Mouse (Mus musculus): Measurements from ENCODE around the gene Cr2. TPM values are rescaled to one million over a fixed set of nuclear protein-coding genes. Genes with fewer than 3 reads are reported as not detected.
A peak's percentile ranks its signal among the peaks of the same experiment; 100 is the strongest.

Cr2 gene
- polyA plus RNA-seq, 1 experiment from 2014 or later = 0.09 TPM

GRCm38 (mm10) chr1:195130479-195130878 is 46.0 kb downstream of the Cr2 start:
- peak; percentile 55; the same call in 1 of the 2 replicates for ATAC-seq (replicated peaks; ENCODE audit: insufficient number of reproducible peaks, low FRiP score, low TSS enrichment)
- H3K27ac ChIP-seq (ENCODE audit: low read depth, low read length) = peak overlapping the region; percentile 99; the same call in 1 of the 2 replicates
- WGBS (ENCODE audit: insufficient replicate concordance) = 16% methylated on average over 2 of the region's 2 CpGs

GRCm38 (mm10) chr1:195129867-195130266 is 46.6 kb downstream of the Cr2 start:
- Histone ChIP-seq H3K4me2 (peak overlapping the region; percentile 45), H3K27me3 (ENCODE audit: control insufficient read depth, insufficient read depth, low read length) (no peaks in the 10 kb centered on the region), H3K4me3 (ENCODE audit: low read depth, low read length) (peak overlapping the region; percentile 19; the same call in 1 of the 2 replicates), H3K9me3 (replicated peaks; ENCODE audit: control insufficient read depth, low read length) (no peaks in the 10 kb centered on the region), H3K27ac (ENCODE audit: low read depth, low read length) (no peak overlapping the region), H3K4me1 (ENCODE audit: control insufficient read depth, insufficient read depth, low read length) (0 out of 2 replicates have a peak, but pooled peaks cover 3% of the 10 kb centered on the region), H3K36me3 (ENCODE audit: control insufficient read depth, insufficient read depth, low read length) (peaks cover 3% of the 10 kb centered on the region), H3K9ac (ENCODE audit: low read depth, low read length) (no peak overlapping the region)
- 76% methylated on average over 1 of the region's 1 CpGs for WGBS (ENCODE audit: insufficient replicate concordance)
- no peak for ATAC-seq (replicated peaks; ENCODE audit: insufficient number of reproducible peaks, low FRiP score, low TSS enrichment)

More at GRCm38 (mm10) chr1:195130479-195130878, 46.0 kb downstream of the Cr2 start:
- Histone ChIP-seq H3K4me3 (ENCODE audit: low read depth, low read length) (peak overlapping the region; percentile 74), H3K4me1 (ENCODE audit: control insufficient read depth, insufficient read depth, low read length) (0 out of 2 replicates have a peak, but pooled peaks cover 3% of the 10 kb centered on the region), H3K9me3 (replicated peaks; ENCODE audit: control insufficient read depth, low read length) (no peaks in the 10 kb centered on the region), H3K9ac (ENCODE audit: low read depth, low read length) (peak overlapping the region; percentile 98), H3K4me2 (peak overlapping the region; percentile 79), H3K27me3 (ENCODE audit: control insufficient read depth, insufficient read depth, low read length) (no peaks in the 10 kb centered on the region), H3K36me3 (ENCODE audit: control insufficient read depth, insufficient read depth, low read length) (peaks cover 3% of the 10 kb centered on the region)

GRCm38 (mm10) chr1:195114414-195114813 is 62.1 kb downstream of the Cr2 start:
- Histone ChIP-seq H3K27ac (ENCODE audit: low read depth, low read length) (no peak overlapping the region), H3K9ac (ENCODE audit: low read depth, low read length) (no peak overlapping the region), H3K27me3 (ENCODE audit: control insufficient read depth, insufficient read depth, low read length) (no peaks in the 10 kb centered on the region), H3K4me1 (ENCODE audit: control insufficient read depth, insufficient read depth, low read length) (no peaks in the 10 kb centered on the region), H3K4me2 (no peak overlapping the region), H3K4me3 (ENCODE audit: low read depth, low read length) (no peak overlapping the region), H3K9me3 (replicated peaks; ENCODE audit: control insufficient read depth, low read length) (no peaks in the 10 kb centered on the region), H3K36me3 (ENCODE audit: control insufficient read depth, insufficient read depth, low read length) (peaks cover 12% of the 10 kb centered on the region)
- WGBS (ENCODE audit: insufficient replicate concordance) = 84% methylated on average over 1 of the region's 1 CpGs
- ATAC-seq (replicated peaks; ENCODE audit: insufficient number of reproducible peaks, low FRiP score, low TSS enrichment) = no peak

- WGBS (ENCODE audit: insufficient replicate concordance) = 87% methylated on average over 4 of the region's 4 CpGs
- Histone ChIP-seq H3K4me2 (no peak overlapping the region), H3K9me3 (replicated peaks; ENCODE audit: control insufficient read depth, low read length) (no peaks in the 10 kb centered on the region), H3K36me3 (ENCODE audit: control insufficient read depth, insufficient read depth, low read length) (peaks cover 12% of the 10 kb centered on the region), H3K27ac (ENCODE audit: low read depth, low read length) (no peak overlapping the region), H3K4me3 (ENCODE audit: low read depth, low read length) (no peak overlapping the region), H3K9ac (ENCODE audit: low read depth, low read length) (no peak overlapping the region), H3K27me3 (ENCODE audit: control insufficient read depth, insufficient read depth, low read length) (no peaks in the 10 kb centered on the region), H3K4me1 (ENCODE audit: control insufficient read depth, insufficient read depth, low read length) (no peaks in the 10 kb centered on the region)
- no peak for ATAC-seq (replicated peaks; ENCODE audit: insufficient number of reproducible peaks, low FRiP score, low TSS enrichment)
These were observed 62.9 kb downstream of the Cr2 start for GRCm38 (mm10) chr1:195113621-195114020.

- Histone ChIP-seq H3K4me3 (ENCODE audit: low read depth, low read length) (no peak overlapping the region), H3K27ac (ENCODE audit: low read depth, low read length) (no peak overlapping the region), H3K27me3 (ENCODE audit: control insufficient read depth, insufficient read depth, low read length) (no peaks in the 10 kb centered on the region), H3K4me1 (ENCODE audit: control insufficient read depth, insufficient read depth, low read length) (peaks cover 3% of the 10 kb centered on the region; the same call in 1 of the 2 replicates), H3K36me3 (ENCODE audit: control insufficient read depth, insufficient read depth, low read length) (peaks cover 8% of the 10 kb centered on the region), H3K9ac (ENCODE audit: low read depth, low read length) (no peak overlapping the region), H3K9me3 (replicated peaks; ENCODE audit: control insufficient read depth, low read length) (no peaks in the 10 kb centered on the region), H3K4me2 (no peak overlapping the region)
- 13% methylated on average over 4 of the region's 4 CpGs for WGBS (ENCODE audit: insufficient replicate concordance)
- no peak; the same call in 1 of the 2 replicates for ATAC-seq (replicated peaks; ENCODE audit: insufficient number of reproducible peaks, low FRiP score, low TSS enrichment)
These were observed 75.8 kb downstream of the Cr2 start for GRCm38 (mm10) chr1:195100693-195101092.

- Histone ChIP-seq H3K27me3 (ENCODE audit: control insufficient read depth, insufficient read depth, low read length) (no peaks in the 10 kb centered on the region), H3K9me3 (replicated peaks; ENCODE audit: control insufficient read depth, low read length) (no peaks in the 10 kb centered on the region), H3K9ac (ENCODE audit: low read depth, low read length) (no peak overlapping the region), H3K27ac (ENCODE audit: low read depth, low read length) (no peak overlapping the region), H3K4me2 (no peak overlapping the region), H3K36me3 (ENCODE audit: control insufficient read depth, insufficient read depth, low read length) (peaks cover 5% of the 10 kb centered on the region; the same call in 1 of the 2 replicates), H3K4me3 (ENCODE audit: low read depth, low read length) (no peak overlapping the region), H3K4me1 (ENCODE audit: control insufficient read depth, insufficient read depth, low read length) (peaks cover 3% of the 10 kb centered on the region; the same call in 1 of the 2 replicates)
- 82% methylated on average over 1 of the region's 1 CpGs for WGBS (ENCODE audit: insufficient replicate concordance)
- ATAC-seq (replicated peaks; ENCODE audit: insufficient number of reproducible peaks, low FRiP score, low TSS enrichment) = no peak
These were observed 78.5 kb downstream of the Cr2 start for GRCm38 (mm10) chr1:195098004-195098403.

GRCm38 (mm10) chr1:195092220-195092720 is 84.2 kb downstream of the Cr2 start, which contains the start of gene Cd46:
TSS of gene Cd46 (minus strand) at chr1:195092249.
- Histone ChIP-seq H3K27ac (ENCODE audit: low read depth, low read length) (peak within 1 kb of the TSS; percentile 78), H3K4me1 (ENCODE audit: control insufficient read depth, insufficient read depth, low read length) (peaks cover 6% of the 10 kb centered on the region; the same call in 1 of the 2 replicates), H3K27me3 (ENCODE audit: control insufficient read depth, insufficient read depth, low read length) (no peaks in the 10 kb centered on the region), H3K4me2 (peak within 1 kb of the TSS; percentile 82), H3K4me3 (ENCODE audit: low read depth, low read length) (peak within 1 kb of the TSS; percentile 57), H3K36me3 (ENCODE audit: control insufficient read depth, insufficient read depth, low read length) (no peaks in the 10 kb centered on the region), H3K9me3 (replicated peaks; ENCODE audit: control insufficient read depth, low read length) (no peaks in the 10 kb centered on the region), H3K9ac (ENCODE audit: low read depth, low read length) (peak within 1 kb of the TSS; percentile 77)
- ATAC-seq (replicated peaks; ENCODE audit: insufficient number of reproducible peaks, low FRiP score, low TSS enrichment) = peak; percentile 98
- 3% methylated on average over 14 of the region's 14 CpGs for WGBS (ENCODE audit: insufficient replicate concordance)

- Histone ChIP-seq H3K36me3 (ENCODE audit: control insufficient read depth, insufficient read depth, low read length) (no peaks in the 10 kb centered on the region), H3K4me3 (ENCODE audit: low read depth, low read length) (peak overlapping the region; percentile 57), H3K9ac (ENCODE audit: low read depth, low read length) (peak overlapping the region; percentile 77), H3K27me3 (ENCODE audit: control insufficient read depth, insufficient read depth, low read length) (no peaks in the 10 kb centered on the region), H3K27ac (ENCODE audit: low read depth, low read length) (peak overlapping the region; percentile 78), H3K4me1 (ENCODE audit: control insufficient read depth, insufficient read depth, low read length) (peaks cover 6% of the 10 kb centered on the region; the same call in 1 of the 2 replicates), H3K9me3 (replicated peaks; ENCODE audit: control insufficient read depth, low read length) (no peaks in the 10 kb centered on the region), H3K4me2 (peak overlapping the region; percentile 82)
- 18% methylated on average over 11 of the region's 11 CpGs for WGBS (ENCODE audit: insufficient replicate concordance)
- peak; percentile 94 for ATAC-seq (replicated peaks; ENCODE audit: insufficient number of reproducible peaks, low FRiP score, low TSS enrichment)
These were observed 84.8 kb downstream of the Cr2 start for GRCm38 (mm10) chr1:195091699-195092219.

All from heart, embryonic 11.5 days (tissue).